Mouse (Mus musculus): ENCODE measurements around the gene Khnyn. TPM values are rescaled to one million over a fixed set of nuclear protein-coding genes. Genes with fewer than 3 reads are reported as not detected.

Khnyn gene
- total RNA-seq, 2 experiments from 2014 or later: 7.1 to 8.2 TPM

DNA sequence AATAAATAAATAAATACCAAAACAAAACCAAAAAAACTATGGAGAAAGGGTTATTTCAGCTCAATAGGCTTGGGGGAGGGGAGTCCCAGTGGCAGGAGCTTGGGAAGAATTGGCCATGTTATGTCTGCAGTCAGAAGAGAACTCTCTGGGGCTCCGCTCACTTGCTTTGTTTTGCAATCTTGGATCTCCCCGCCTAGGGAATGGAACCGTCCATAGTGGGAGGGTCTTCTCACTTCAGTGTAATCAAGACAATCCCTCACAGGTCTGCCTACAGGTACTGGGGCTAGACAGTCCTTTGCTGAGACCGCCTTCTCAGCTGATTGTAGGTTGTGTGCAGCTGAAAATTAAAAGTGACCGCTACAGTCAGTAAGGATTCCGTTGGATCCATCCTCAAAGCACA lies 15.2 kb upstream of the Khnyn start:
- DNase-seq: no peak
- intact Hi-C loops (cut with DNase I; ENCODE audit: low total_unique reads): no loop called here

DNA sequence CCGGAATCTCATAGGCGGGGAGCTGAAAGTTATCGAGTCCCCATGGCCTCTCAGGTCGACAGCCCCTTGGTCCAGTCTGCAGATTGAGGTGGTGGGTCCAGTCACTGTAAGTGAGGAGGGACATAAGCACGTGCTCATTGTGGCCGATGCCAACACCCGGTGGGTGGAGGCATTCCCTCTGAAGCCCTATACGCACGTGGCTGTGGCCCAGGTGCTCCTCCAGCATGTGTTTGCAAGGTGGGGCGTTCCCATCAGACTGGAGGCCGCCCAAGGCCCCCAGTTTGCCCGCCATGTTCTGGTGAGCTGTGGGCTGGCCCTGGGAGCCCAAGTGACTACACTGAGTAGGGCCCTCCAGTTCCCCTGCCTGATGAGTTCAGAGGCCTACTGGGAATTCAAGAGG lies 12.7 kb upstream of the Khnyn start:
- intact Hi-C loops (cut with DNase I; ENCODE audit: low total_unique reads): loop anchor here (2.0 kb wide), 1 partner anchor 41 kb away; no protein-coding TSS in a partner anchor
- DNase-seq: no peak

DNA sequence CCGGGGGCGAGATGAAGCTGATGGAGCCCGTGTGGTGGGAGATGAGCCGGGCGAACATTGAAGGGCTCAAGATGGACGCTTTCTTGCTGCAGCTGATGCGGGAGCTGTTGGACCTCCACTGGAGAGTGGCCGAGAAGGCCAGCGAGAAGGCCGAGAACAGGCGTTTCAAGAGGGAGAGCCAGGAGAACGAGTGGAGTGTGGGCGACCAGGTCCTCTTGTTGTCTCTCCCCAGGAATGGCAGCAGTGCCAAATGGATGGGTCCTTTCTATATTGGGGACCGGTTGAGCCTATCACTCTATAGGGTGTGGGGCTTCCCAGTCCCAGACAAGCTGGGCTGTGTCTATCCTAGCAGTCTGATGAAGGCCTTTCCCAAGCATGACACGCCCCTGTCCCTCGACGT lies 12.2 kb upstream of the Khnyn start:
- intact Hi-C loops (cut with DNase I; ENCODE audit: low total_unique reads): loop anchor here (2.0 kb wide), 1 partner anchor 40 kb away; no protein-coding TSS in a partner anchor
- DNase-seq: no peak

- intact Hi-C loops (cut with DNase I; ENCODE audit: low total_unique reads): loop anchor here (2.0 kb wide), 1 partner anchor 40 kb away; no protein-coding TSS in a partner anchor
- no peak for DNase-seq
Measured at GRCm38 (mm10) chr14:55873242-55873713, 11.5 kb upstream of the Khnyn start.

DNA sequence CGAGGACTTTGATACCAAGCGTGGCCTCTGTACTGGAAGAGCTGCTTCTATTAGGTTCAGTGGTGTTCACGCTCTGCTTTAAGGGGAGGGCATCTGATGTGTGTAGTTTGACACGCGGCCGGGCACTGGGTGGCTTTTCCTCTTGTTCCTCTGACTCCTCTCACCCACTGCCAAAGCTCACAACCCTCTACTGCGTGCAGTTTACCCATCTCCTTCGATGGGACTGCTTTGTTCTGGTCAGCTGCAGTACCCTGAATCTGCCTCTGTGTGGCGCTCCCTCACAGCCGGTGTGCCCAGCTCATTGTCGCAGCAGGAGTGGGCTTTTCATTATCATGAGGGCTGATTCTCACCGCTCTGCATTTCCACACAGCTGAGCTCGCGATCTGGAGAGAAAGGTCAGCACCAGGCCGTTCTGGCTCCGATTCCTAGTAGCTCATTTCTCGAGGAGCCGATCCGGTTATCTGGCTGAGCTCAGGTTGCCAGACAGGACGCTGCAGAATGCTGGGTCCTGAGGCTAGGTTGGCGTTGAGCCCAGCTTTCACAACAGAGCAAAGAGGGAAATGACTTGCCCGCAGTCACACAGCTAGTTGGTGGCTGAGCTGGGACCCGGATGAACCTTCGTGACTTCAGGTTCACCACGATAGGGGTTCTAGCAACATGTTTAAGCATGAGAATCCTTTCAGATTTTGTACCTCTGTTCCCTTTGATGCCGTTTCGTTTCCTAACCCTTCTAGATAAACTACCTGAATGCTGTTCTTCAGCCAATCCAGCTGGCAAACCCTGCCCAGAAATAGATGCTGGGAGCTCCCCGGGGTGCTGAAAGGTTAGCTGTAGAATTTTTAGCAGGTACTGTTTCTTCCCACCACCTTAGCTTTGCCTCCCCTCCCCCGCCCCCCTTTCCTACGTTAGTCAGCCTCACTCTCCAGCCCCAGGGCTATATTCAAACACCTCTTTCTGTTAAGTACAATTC lies 10.7 kb upstream of the Khnyn start:
- DNase-seq: peak; percentile 71
- intact Hi-C loops (cut with DNase I; ENCODE audit: low total_unique reads): loop anchor here (2.0 kb wide), 1 partner anchor 39 kb away; no protein-coding TSS in a partner anchor

- no peak for DNase-seq
- intact Hi-C loops (cut with DNase I; ENCODE audit: low total_unique reads): no loop called here
Measured at GRCm38 (mm10) chr14:55877469-55878315, 7.1 kb upstream of the Khnyn start.

DNA sequence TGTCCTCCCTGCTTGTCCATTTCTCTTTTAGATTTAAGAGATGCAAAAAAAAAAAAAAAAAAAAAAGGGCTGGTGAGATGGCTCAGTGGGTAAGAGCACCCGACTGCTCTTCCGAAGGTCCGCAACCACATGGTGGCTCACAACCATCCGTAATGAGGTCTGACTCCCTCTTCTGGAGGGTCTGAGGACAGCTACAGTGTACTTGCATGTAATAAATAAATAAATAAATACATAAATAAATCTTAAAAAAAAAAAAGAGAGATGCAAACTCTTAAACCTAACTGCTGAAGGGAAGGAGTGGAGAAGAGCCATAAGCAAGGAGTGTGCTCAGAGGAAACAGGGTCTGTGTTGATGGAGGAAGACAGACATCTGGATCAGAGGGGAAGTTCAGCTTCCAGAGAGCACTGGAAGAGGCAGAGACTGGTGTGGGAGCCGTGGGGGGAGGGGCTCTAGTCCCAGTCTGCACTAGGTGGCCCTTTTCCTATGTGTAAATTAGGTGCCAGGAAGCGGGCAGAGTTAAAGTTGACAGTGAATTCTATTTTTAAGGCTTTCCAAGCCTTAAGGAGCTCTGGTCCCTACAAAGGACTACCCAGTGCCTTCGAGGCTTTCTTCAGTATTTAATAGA lies 6.3 kb upstream of the Khnyn start:
- DNase-seq: no peak
- intact Hi-C loops (cut with DNase I; ENCODE audit: low total_unique reads): no loop called here

DNA sequence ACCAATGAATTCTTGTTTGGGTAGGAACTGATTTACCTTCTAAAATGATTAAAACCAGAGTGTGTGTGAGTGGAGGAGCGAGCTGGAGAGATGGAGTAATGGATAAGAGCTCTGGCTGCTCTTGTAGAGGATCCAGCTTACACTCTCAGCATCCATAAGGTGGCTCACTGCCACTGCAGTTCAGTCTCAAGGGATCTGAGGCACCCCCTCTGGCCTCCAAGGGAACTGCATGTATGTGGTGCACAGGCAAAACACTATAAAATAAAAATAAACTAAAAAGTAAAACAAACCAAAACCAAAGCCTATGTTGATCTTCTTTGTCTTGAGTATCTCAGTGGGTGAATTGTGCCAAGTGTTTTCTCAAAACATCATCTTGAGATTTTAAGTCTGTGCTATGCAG lies 5.1 kb upstream of the Khnyn start:
- peak; percentile 61 for DNase-seq

DNA sequence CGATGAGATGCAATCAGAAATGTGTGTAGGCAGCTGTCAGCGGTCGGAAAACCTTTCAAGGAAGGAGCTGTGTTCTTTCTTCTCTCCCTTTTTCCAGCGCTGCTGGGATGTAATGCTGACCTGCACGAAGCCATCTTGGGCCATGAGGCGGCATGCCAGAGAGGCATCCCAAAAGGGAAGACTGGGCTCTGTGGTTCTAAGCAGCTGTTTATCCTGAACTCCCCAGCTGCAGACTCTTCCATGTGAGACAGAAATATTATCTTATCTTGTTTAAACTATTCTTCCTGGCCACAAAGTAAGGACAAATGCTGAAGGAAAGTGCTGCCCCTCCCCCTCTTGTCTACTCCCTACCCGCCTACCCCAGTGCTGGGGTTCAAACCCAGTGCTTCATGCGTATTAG lies 3.8 kb upstream of the Khnyn start:
- DNase-seq: no peak
- intact Hi-C loops (cut with DNase I; ENCODE audit: low total_unique reads): no loop called here

More for the DNA sequence above, 5.1 kb upstream of the Khnyn start:
- intact Hi-C loops (cut with DNase I; ENCODE audit: low total_unique reads): no loop called here

GRCm38 (mm10) chr14:55882171-55882641 lies 2.5 kb upstream of the Khnyn start:
- no peak for DNase-seq
- intact Hi-C loops (cut with DNase I; ENCODE audit: low total_unique reads): no loop called here

GRCm38 (mm10) chr14:55883149-55883661 lies 1.5 kb upstream of the Khnyn start:
- intact Hi-C loops (cut with DNase I; ENCODE audit: low total_unique reads): no loop called here
- no peak for DNase-seq

- DNase-seq: no peak
- intact Hi-C loops (cut with DNase I; ENCODE audit: low total_unique reads): no loop called here
Measured at GRCm38 (mm10) chr14:55883663-55884062, 1.1 kb upstream of the Khnyn start.

- intact Hi-C loops (cut with DNase I; ENCODE audit: low total_unique reads): no loop called here
- DNase-seq: peak; percentile 73
Measured at GRCm38 (mm10) chr14:55884166-55884565, 581 bp upstream of the Khnyn start, which contains the start of gene Cbln3. Gene Cbln3 (minus strand): TSS chr14:55884392.

DNA sequence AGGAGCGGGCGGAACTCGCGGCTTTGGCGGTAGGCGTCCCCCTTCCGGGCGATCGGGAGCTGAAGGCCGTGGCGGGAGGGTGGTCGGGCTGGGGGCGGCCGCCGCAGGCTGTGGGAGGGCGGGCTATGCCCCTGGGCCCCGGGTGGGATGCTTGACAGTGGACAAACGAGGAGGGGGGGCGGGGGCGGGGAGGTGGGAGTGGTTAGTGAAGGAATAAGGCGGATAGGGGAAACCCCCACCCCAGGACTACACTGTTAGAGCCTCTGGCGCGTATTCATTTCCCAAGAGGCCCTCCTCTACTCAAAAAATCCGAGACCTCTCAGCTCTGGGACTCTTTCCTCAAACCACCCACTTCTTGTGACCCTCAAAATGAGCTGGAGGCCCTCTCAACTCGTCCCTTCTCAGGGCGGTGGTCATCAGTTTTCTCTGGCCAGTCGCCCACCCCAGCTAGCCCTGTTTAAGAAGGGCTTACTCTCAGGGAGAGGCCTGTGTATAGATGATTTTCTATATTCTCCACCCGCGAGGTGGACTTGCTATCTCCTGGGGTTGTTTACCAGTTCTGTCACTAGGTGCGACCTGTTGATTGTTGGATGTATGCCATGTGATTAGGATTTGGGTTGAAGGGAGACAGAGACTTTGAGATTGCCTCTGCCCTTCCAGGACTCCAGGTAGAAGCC lies 505 bp downstream of the Khnyn start:
- intact Hi-C loops (cut with DNase I; ENCODE audit: low total_unique reads): no loop called here
- no peak for DNase-seq

GRCm38 (mm10) chr14:55885791-55886271 lies 1.1 kb downstream of the Khnyn start:
- intact Hi-C loops (cut with DNase I; ENCODE audit: low total_unique reads): no loop called here
- peak; percentile 58 for DNase-seq

DNA sequence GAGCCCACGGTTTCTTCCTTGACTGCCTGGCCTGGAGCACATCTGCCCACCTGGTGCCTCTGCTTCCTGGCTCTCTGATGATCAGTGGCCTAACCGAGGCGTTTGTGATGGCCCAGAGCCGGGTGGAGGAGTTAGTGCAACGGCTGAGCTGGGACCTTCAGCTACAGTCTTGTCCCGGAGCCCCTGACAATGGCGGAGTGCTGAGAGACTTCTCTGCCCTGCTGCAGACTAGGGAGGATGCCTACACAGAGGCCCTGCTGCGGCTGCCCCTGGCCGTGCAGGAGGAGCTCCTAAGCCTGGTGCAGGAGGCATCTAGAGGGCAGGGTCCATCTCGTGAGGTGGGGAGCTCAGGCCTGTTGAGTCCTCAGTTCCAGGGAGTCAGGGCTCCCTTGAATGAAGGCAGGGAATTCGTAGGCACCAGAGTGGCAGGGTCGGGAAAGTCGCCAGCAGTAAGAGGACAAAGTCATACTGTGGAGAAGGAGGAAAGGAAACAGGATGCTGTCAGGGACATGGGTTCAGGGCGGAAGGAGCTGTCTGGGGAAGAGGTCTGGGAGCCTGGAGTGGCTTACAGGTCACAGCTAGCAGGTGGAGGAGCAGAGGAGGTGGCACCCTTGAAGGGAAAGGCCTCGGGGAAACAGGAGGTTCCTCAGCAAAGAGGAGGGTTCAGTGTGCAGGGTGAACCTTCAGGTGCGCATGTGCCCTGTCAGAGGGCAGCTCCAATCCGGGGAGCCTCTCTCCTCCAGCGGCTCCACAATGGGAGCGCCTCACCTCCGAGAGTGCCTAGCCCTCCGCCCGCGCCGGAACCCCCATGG lies 2.0 kb downstream of the Khnyn start:
- DNase-seq: no peak
- intact Hi-C loops (cut with DNase I; ENCODE audit: low total_unique reads): no loop called here

DNA sequence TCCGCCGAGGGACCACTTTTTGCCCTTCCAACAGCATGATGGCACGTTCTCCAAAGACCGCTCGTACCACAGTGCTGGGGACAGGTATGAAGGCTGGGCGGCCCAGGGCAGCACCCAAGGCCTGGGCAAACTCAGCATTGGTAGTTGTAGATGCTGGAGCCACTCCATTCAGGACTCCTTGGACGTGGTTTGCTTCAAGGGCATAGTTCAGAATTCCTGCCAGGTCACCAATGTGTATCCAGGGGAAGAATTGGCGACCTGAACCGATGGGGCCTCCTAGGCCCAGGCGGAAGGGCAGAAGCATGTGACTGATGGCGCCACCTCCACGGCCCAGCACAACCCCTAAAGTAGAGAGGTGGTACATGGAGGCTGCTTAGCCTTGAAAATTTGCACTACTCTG lies 12.9 kb downstream of the Khnyn start:
- no peak for DNase-seq
- intact Hi-C loops (cut with DNase I; ENCODE audit: low total_unique reads): no loop called here

DNA sequence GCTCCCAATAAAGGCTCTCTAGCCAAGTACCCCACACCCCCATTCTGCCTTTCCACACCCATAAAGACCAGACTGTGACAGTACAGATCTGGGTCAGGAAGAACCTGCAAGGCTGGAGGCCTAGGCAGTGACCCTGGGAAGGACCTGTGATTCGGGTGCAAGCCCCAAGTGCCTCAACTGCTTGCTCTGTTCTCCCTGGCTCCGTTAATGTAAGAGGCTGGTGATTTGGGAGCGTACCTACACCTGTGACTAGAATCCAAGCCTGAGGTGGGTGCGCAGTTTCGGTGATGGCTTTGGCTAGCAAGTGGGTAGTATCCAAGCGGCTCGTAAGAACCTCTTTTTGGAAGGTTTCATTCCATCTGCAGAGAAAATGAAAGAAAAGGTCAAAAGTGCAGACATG lies 14.2 kb downstream of the Khnyn start:
- DNase-seq: no peak
- intact Hi-C loops (cut with DNase I; ENCODE audit: low total_unique reads): no loop called here
